Mouse (Mus musculus) liver, embryonic 12.5 days (tissue): ENCODE data around the gene Adgrl2. TPM values are rescaled to one million over a fixed set of nuclear protein-coding genes. Genes with fewer than 3 reads are reported as not detected.
A peak's percentile ranks its signal among the peaks of the same experiment; 100 is the strongest.

Experiments used
- ATAC-seq: fragments of 200-750 bp; cut with Nextera tagmentation; 2 replicates; pipeline ENCODE4 v1.8.0; 2017; ENCODE audit warnings: moderate number of reproducible peaks, mild to moderate bottlenecking, moderate library complexity
- H3K27ac ChIP-seq: fragments of 300-500 bp; sonication (generic); 2 replicates; pipeline ENCODE4 v1.5.1; 2016; ENCODE audit warnings: mild to moderate bottlenecking
- H3K27me3 ChIP-seq: fragments of 300-500 bp; sonication (generic); replicated peaks from 2 replicates; pipeline ENCODE4 v1.6.1; 2016; ENCODE audit warnings: mild to moderate bottlenecking, moderate library complexity
- H3K36me3 ChIP-seq: fragments of 300-500 bp; sonication (generic); 2 replicates; pipeline ENCODE4 v1.6.1; 2016; ENCODE audit warnings: mild to moderate bottlenecking, moderate library complexity
- H3K4me1 ChIP-seq: fragments of 300-500 bp; sonication (generic); 2 replicates; pipeline ENCODE4 v1.6.1; 2016
- H3K4me2 ChIP-seq: fragments of 300-500 bp; sonication (generic); 2 replicates; pipeline ENCODE4 v1.6.1; 2016; ENCODE audit warnings: mild to moderate bottlenecking, moderate library complexity
- H3K4me3 ChIP-seq: fragments of 300-500 bp; sonication (generic); 2 replicates; pipeline ENCODE4 v1.5.1; 2016; ENCODE audit warnings: mild to moderate bottlenecking, moderate library complexity
- H3K9ac ChIP-seq: fragments of 300-500 bp; sonication (generic); 2 replicates; pipeline ENCODE4 v1.6.1; 2016; ENCODE audit warnings: mild to moderate bottlenecking, moderate library complexity
- H3K9me3 ChIP-seq: fragments of 300-500 bp; sonication (generic); replicated peaks from 2 replicates; pipeline ENCODE4 v1.6.1; 2016; ENCODE audit warnings: mild to moderate bottlenecking, moderate library complexity
- WGBS: fragments of 180-500 bp; shearing (Covaris S2); methylation state at CpG from one replicate; pipeline ENCODE4 v1.1.7; 2016; ENCODE audit not compliant: insufficient replicate concordance; 5-methylcytosine and 5-hydroxymethylcytosine counted together
- polyA plus RNA-seq: library from polyadenylated mRNA; unstranded; fragments of >200 nt; fragmentation: Nextera tagmentation; extraction: Ambion mirVana; gene quantifications from 2 replicates; pipeline ENCODE4 v1.2.1, GENCODE M21; 2016

Adgrl2 gene
- 11.5 and 13.3 TPM in 2 replicates for polyA plus RNA-seq

DNA sequence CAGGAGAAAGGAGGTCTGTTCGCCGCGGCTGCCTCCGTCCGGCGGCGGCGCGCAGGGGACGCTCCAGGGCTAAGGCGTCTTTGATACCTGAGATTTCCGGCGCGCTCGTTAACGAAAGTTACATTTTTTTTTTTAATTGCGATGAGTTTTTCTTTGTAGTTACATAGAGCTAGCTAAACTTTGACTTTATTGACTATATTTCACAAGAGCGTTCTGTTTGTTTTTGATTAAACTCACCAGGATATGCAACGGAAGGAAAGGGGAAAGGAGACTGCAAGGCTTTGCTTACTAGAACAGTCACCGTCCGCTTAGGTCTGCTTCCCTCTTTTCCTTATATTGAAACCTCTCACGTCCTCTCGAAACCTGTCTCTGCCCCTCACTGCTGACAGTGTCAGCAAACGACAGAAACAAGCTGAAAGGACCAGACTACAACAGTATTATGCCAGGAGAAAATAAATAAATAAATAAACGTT lies at the start of gene Adgrl2:
Gene Adgrl2 (minus strand): TSS at position 25 of the 473 bp plus-strand sequence.
- peak within 1 kb of the TSS; percentile 81 for H3K27ac ChIP-seq
- H3K36me3 ChIP-seq = no peaks in the 10 kb centered on the region
- peak within 1 kb of the TSS; percentile 92 for H3K4me2 ChIP-seq
- WGBS = under 1% methylated on average over 25 of the region's 25 CpGs
- H3K27me3 ChIP-seq = peaks cover 55% of the 10 kb centered on the region
- H3K4me3 ChIP-seq = peak within 1 kb of the TSS; percentile 71
- peaks cover 30% of the 10 kb centered on the region for H3K4me1 ChIP-seq
- no peaks in the 10 kb centered on the region for H3K9me3 ChIP-seq
- no peak for ATAC-seq
- H3K9ac ChIP-seq = peak within 1 kb of the TSS; percentile 50

DNA sequence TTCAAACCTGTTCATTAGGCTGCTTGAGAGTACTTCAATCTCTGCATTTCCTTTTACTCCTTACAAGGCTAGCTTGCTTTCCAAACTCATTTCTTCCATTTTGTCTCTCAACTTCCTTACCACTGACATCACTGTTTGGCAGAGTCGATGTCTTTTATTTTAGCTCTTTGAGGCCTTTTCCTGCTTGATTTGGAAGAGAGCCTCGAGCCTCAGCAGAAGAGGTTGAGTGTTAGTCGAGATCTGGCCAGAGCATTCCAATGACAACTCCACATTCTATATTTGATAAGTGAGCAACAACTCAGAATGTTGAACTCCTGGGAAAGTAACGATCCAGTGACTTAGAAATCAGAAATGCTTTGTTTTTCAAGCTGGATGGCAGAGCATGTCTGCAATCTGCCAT lies 48.4 kb upstream of the Adgrl2 start:
- H3K4me1 ChIP-seq = no peaks in the 10 kb centered on the region
- no peak overlapping the region for H3K4me3 ChIP-seq
- H3K27me3 ChIP-seq = no peaks in the 10 kb centered on the region
- no peak for ATAC-seq
- H3K9ac ChIP-seq = no peak overlapping the region
- H3K9me3 ChIP-seq = no peaks in the 10 kb centered on the region
- 51% methylated on average over 4 of the region's 4 CpGs for WGBS
- no peak overlapping the region for H3K27ac ChIP-seq
- no peaks in the 10 kb centered on the region for H3K36me3 ChIP-seq
- no peak overlapping the region for H3K4me2 ChIP-seq

DNA sequence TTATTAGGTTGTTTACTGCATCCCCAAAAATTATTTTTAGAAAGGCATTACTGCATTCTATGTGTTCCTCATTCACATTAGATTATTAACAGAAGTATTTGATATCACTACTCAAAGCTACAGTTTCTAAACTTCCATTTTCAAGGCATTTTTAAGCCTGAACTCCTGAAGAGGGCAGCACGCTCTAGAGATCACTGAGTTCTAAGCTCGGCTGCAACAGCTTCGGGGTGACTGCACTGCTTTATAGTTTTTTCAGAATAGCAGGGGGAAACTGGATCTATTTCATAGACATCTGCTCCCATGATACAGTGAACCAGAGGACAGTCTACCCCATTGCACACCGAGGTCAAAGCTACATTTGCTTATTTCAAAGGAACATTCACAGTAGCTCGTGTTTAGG lies 29.6 kb upstream of the Adgrl2 start:
- Histone ChIP-seq H3K4me2 (no peak overlapping the region), H3K27ac (no peak overlapping the region), H3K4me1 (no peaks in the 10 kb centered on the region), H3K9me3 (no peaks in the 10 kb centered on the region), H3K4me3 (no peak overlapping the region), H3K9ac (no peak overlapping the region), H3K36me3 (no peaks in the 10 kb centered on the region), H3K27me3 (no peaks in the 10 kb centered on the region)
- no peak for ATAC-seq
- WGBS = 66% methylated on average over 5 of the region's 5 CpGs

DNA sequence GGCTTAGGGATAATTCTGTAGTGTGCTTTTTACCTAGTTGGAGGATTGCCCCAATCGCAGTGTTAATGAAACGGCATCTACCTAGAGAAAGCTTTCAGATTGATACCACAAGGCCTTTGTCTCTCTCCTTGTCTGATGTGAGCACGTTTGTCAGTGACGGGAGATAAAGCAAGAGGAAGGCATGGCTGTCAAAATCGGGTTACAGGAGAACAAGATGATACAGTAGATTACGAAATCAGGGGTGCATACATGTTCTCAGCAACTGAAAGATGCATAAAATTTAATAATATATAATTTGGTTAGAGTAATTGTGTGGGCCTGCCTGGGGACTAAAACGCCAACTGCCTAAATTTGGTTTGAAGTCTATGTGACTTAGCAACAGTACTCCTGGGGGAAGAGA lies 19.0 kb upstream of the Adgrl2 start:
- Histone ChIP-seq H3K27me3 (no peaks in the 10 kb centered on the region), H3K4me1 (no peaks in the 10 kb centered on the region), H3K4me2 (no peak overlapping the region), H3K4me3 (no peak overlapping the region), H3K27ac (no peak overlapping the region), H3K9me3 (no peaks in the 10 kb centered on the region), H3K36me3 (no peaks in the 10 kb centered on the region), H3K9ac (no peak overlapping the region)
- WGBS = 53% methylated on average over 7 of the region's 7 CpGs
- no peak for ATAC-seq

DNA sequence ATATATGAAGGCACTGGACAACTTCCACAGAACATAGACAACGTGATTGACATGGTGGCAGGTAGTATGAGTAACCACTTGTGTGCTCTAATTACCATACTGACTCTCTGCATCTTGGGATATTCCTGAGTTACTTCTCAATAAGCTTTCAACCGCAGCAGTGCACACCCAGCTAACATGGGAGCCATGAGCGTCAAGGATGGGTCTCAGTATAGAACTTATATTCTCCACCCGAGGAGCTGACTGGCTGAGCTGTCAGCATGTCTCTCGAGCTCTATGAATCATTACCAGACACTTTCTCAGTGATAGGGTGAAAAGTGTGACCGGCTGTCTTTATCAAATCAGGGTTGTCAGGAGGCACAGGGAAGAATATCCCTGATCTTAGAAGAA lies 18.3 kb upstream of the Adgrl2 start:
- Histone ChIP-seq H3K4me1 (no peaks in the 10 kb centered on the region), H3K4me3 (no peak overlapping the region), H3K27me3 (no peaks in the 10 kb centered on the region), H3K36me3 (no peaks in the 10 kb centered on the region), H3K9me3 (no peaks in the 10 kb centered on the region), H3K9ac (no peak overlapping the region), H3K4me2 (no peak overlapping the region), H3K27ac (no peak overlapping the region)
- 64% methylated on average over 6 of the region's 6 CpGs for WGBS
- ATAC-seq = no peak

DNA sequence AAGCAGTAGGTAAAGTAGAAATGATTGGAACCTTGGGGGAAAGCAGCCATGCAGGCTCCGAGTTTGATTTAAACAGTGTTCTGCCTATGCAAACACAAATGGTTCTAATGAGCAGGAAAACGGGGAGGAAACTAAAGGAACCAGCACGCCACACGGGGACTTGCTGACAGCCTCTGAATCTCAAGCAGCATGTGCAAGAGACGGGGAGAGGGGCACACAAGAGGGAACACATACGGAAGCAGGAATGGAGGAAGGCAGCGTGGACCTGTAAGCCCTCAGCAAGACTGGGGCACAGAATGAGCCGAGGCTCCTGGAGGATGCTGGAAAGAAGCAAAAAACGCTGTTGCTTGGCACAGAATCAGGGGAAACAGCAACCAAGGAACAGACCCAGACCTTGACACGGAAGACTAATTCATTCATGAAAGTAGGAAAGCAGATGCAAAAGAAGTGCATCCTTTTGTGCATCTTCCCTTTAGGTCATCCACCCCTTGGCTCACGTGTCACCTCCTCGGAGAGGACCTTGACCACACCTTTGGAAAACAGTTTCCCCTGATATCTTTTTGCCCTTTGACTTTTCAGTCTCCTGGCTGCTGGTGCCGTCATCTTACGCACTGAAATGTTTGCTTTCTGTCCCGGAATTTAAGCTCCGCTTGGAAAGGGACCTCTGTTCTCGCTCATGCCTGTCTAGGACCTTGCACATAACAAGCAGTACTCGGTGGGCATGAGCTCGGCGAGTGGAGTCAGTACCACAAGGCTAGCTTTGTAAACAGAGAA lies 17.7 kb upstream of the Adgrl2 start:
- no peaks in the 10 kb centered on the region for H3K27me3 ChIP-seq
- H3K4me3 ChIP-seq = no peak overlapping the region
- WGBS = 63% methylated on average over 20 of the region's 20 CpGs
- H3K9ac ChIP-seq = no peak overlapping the region
- no peak overlapping the region for H3K4me2 ChIP-seq
- H3K36me3 ChIP-seq = no peaks in the 10 kb centered on the region
- no peak for ATAC-seq
- H3K27ac ChIP-seq = no peak overlapping the region
- no peaks in the 10 kb centered on the region for H3K4me1 ChIP-seq
- no peaks in the 10 kb centered on the region for H3K9me3 ChIP-seq

DNA sequence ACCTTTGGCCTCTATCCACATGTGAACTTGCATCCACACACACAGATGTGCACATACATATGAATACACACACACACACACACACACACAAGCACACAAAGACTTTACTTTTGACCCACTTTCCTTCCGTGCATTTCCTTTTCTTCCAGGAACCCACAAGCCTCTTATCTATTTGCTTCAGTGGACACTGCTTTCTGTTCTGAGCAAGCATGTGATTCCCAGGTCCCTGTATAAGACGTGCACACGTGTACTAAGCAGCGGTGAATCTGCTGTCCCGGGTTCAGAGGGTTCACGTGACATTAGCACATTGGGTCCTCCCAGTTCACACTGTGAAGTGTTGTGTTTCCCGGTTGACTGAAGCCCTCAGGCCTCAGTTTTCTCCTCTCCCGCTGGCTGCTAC lies 11.0 kb upstream of the Adgrl2 start:
- Histone ChIP-seq H3K27me3 (no peaks in the 10 kb centered on the region), H3K4me3 (no peak overlapping the region), H3K36me3 (no peaks in the 10 kb centered on the region), H3K9me3 (no peaks in the 10 kb centered on the region), H3K4me1 (0 out of 2 replicates have a peak, but pooled peaks cover 5% of the 10 kb centered on the region), H3K9ac (no peak overlapping the region), H3K4me2 (no peak overlapping the region), H3K27ac (no peak overlapping the region)
- no peak for ATAC-seq
- 23% methylated on average over 8 of the region's 8 CpGs for WGBS

DNA sequence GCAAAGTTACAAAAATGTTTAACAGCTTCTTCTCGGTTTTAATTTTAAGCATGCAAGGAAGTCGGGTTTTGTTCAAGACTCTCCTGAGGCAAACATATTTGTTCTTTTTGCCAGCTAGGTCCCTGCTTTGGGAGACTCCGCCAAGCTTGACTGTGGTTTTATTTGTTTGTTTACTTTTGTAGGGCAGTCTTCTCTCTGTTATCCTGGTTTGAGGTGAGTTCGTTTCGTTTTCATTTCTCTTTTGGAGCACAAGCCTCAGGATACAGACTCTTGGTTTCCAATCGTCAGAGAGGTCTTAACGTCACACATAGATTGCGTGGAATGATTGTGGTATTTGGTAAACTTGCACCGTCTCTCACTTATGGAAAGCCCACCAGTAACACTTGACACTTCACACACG lies 8.3 kb upstream of the Adgrl2 start:
- WGBS = 55% methylated on average over 10 of the region's 10 CpGs
- Histone ChIP-seq H3K4me2 (no peak overlapping the region), H3K36me3 (no peaks in the 10 kb centered on the region), H3K27ac (no peak overlapping the region), H3K4me3 (no peak overlapping the region), H3K4me1 (0 out of 2 replicates have a peak, but pooled peaks cover 5% of the 10 kb centered on the region), H3K9me3 (no peaks in the 10 kb centered on the region), H3K9ac (no peak overlapping the region), H3K27me3 (no peaks in the 10 kb centered on the region)
- ATAC-seq = no peak

DNA sequence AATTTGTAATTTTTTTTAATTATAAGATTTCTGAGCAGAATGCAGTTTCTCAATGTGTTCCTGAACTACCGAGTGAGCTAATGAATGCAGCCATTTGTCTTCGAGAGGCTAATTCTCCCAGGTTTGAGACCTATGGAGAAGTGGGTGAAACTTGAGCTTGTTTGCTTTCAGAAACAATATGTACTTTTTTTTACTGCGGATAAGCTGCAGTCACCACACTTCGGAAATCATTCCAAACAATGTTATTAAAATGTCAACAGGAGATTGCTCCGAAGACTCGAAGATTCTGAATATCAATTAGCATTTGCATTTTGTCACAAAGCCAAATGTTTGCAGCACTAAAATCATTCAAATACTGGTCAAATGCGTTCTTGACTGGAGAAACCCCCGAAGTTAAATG lies 701 bp upstream of the Adgrl2 start:
- ATAC-seq = no peak
- no peak overlapping the region for H3K9ac ChIP-seq
- 20% methylated on average over 8 of the region's 8 CpGs for WGBS
- peaks cover 29% of the 10 kb centered on the region for H3K4me1 ChIP-seq
- no peak overlapping the region for H3K27ac ChIP-seq
- no peaks in the 10 kb centered on the region for H3K36me3 ChIP-seq
- no peaks in the 10 kb centered on the region for H3K9me3 ChIP-seq
- H3K4me3 ChIP-seq = peak overlapping the region; percentile 71; the same call in 1 of the 2 replicates
- peak overlapping the region; percentile 92 for H3K4me2 ChIP-seq
- H3K27me3 ChIP-seq = peaks cover 54% of the 10 kb centered on the region

DNA sequence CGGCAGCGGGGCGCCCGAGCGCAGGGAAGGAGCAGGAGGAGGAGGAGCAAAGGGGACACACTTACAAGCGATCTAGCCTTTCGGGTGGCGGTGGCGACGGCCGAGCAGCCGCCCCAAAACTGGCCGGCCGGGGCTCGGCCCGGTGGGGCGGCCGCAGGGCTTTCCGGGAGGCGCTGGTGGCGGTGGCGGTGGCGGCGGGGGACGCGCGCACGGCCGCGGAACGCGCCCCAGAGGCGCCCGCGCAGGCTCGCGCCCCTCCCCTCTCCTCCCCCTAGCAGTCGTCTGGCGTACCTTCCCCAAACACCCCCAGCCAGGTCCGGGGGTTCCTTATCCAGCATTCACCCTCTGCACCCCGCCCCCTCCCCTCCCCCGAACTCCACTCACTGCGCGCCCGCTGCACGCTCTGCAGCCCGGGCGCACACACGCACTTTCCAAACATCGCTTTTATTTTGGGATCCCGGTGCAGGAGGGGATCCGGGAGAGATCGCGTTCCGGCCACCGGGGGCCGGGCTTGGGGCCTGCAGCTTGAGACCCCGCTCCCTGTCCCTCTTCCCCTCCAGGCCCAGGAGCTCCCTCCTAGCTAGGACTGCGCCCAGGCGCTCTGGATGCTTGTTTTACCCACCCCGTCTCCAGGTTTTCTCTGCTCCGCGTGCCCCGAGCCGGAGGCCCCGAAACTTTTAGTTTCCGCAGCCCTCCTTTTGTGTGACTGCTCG lies 381 bp downstream of the Adgrl2 start:
- H3K27ac ChIP-seq = peak overlapping the region; percentile 81
- no peaks in the 10 kb centered on the region for H3K9me3 ChIP-seq
- H3K4me2 ChIP-seq = peak overlapping the region; percentile 92
- peak overlapping the region; percentile 71 for H3K4me3 ChIP-seq
- peaks cover 55% of the 10 kb centered on the region for H3K27me3 ChIP-seq
- no peaks in the 10 kb centered on the region for H3K36me3 ChIP-seq
- WGBS = under 1% methylated on average over 64 of the region's 68 CpGs
- peaks cover 36% of the 10 kb centered on the region for H3K4me1 ChIP-seq
- ATAC-seq = peak; percentile 25
- H3K9ac ChIP-seq = peak overlapping the region; percentile 50

DNA sequence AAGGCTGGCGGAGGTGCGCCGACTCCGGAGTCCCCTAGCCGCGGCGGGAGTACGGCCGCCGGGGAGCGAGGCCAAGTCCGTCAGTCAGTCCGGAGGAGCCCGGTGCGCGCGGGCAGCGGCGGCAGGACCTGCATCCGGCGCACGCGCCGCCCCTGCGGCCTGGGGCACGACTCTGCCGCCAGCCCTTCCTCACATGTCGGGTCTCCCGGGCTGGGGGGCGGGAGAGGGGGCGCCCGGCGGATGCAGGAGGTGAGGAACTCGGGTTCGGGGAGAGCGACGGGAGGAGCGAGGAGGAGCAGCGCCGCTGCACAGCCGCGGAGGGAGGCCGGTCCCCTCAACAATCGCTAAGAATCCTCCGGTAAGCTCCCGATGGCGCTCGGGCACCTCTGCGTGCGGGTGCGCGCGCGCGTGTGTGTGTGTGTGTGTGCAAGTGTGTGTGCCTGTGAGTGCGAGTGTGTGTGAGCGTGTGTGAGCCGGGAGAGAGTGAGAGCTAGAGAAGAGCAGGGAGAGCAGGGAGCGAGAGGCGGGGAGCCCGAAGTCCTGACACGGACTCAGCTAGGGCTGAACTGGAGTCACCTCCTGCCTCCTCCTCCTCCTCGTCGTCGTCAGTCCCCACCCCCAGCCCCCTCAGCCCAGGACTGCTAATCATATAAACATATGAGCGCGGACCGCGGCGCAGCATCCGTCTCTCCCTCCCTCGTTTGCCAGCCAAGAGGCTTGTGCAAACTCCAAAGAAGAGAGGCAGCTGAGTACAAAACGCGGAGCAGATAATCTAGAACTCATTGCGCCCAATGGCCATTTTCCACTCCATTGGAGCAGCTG lies 1.1 kb downstream of the Adgrl2 start:
- H3K4me1 ChIP-seq = peaks cover 42% of the 10 kb centered on the region
- H3K27ac ChIP-seq = peak overlapping the region; percentile 81
- peak overlapping the region; percentile 92 for H3K4me2 ChIP-seq
- H3K4me3 ChIP-seq = peak overlapping the region; percentile 71
- no peaks in the 10 kb centered on the region for H3K36me3 ChIP-seq
- H3K9me3 ChIP-seq = no peaks in the 10 kb centered on the region
- WGBS = under 1% methylated on average over 75 of the region's 75 CpGs
- H3K9ac ChIP-seq = peak overlapping the region; percentile 71
- H3K27me3 ChIP-seq = peaks cover 55% of the 10 kb centered on the region
- peak; percentile 84 for ATAC-seq
